Mouse (Mus musculus): ENCODE measurements around the gene Osbpl8. TPM values are rescaled to one million over a fixed set of nuclear protein-coding genes. Genes with fewer than 3 reads are reported as not detected.

Osbpl8 gene
- total and polyA plus RNA-seq, 2 experiments, result 3.7 to 30.0 TPM

DNA sequence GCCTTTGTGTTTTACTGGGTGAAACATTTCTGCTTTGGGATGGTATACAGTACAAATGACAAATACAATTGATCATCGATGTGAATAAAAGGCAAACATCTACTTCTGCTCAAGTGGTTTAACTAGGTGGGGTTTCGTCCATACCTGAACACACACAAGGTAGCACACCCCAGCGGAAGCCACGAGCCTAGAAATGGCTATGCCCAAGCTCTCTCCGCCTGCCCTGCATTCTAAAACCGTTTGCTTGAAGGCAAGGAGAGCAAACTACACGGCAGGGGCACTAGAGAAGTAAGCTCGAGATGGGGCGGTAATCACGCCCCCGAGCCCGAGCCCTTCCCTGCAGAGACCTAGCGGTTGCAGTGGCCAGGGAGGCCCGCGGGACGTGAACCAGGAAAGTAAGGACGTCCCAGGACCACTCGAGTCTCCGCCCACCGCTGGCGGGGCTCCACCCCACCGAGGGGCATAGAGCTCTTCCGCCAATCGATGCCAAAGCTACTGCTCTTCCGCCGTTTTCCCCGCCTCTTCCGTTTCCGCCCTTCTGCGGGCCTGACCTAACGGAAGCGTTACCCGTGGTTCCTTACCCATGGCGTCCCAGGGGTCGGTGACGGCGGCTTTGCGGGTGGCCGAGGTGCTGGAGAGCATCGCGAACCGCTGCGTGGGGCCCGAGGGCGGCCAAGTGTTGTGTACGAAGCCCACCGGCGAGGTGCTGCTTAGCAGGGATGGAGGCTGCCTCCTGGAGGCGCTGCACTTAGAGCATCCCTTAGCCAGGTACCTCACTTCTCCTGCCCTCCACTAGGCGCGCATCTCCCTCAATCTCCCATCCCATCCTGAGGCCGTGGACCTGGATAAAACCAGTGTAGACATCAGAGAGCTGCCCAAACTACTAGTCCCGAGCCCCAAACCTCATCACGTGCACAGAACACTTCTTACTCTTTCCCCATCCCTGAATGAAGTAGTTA lies 133.9 kb downstream of the Osbpl8 start, which contains the start of gene Bbs10:
Bbs10 (plus strand) TSS at position 540 of the 959 bp plus-strand sequence.
- H3K36me3 ChIP-seq (ENCODE audit: control insufficient read depth, insufficient read depth, low read length), result peaks cover 9% of the 10 kb centered on the region
- H3K4me1 ChIP-seq (ENCODE audit: control insufficient read depth, insufficient read depth, low read length), result peaks cover 12% of the 10 kb centered on the region
- H3K27me3 ChIP-seq (ENCODE audit: control insufficient read depth, insufficient read depth, low read length), result no peaks in the 10 kb centered on the region
- H3K79me2 ChIP-seq (ENCODE audit: control insufficient read depth, insufficient read depth, low read length), result no peaks in the 10 kb centered on the region
- TF ChIP-seq POLR2A (IDR thresholded peaks at IDR 0.05; ENCODE audit: extremely low read depth, insufficient read depth, low read length) (peak; percentile 51; the same call in 1 of the 2 replicates), CTCF (IDR thresholded peaks at IDR 0.05; ENCODE audit: low read depth, low read length) (peak; percentile 86)
- peak within 1 kb of the TSS; percentile 85 for H3K4me3 ChIP-seq (ENCODE audit: insufficient read depth, low read depth, low read length)
- H3K27ac ChIP-seq (replicated peaks; ENCODE audit: insufficient read depth, low read depth, low read length), result peak within 1 kb of the TSS; percentile 76
- DNase-seq (ENCODE audit: extremely low read depth, low read depth, low spot score), result peak; percentile 84
- H3K9ac ChIP-seq (ENCODE audit: low read depth, low read length), result peak within 1 kb of the TSS; percentile 82
- under 1% methylated on average over 53 of the region's 54 CpGs for WGBS

- Histone ChIP-seq H3K27ac (replicated peaks; ENCODE audit: insufficient read depth, low read depth, low read length) (0 out of 2 replicates have a peak overlapping the region, but pooled peaks have one; percentile 7), H3K9ac (ENCODE audit: low read depth, low read length) (no peak overlapping the region), H3K79me2 (ENCODE audit: control insufficient read depth, insufficient read depth, low read length) (no peaks in the 10 kb centered on the region), H3K4me1 (ENCODE audit: control insufficient read depth, insufficient read depth, low read length) (peaks cover 12% of the 10 kb centered on the region), H3K27me3 (ENCODE audit: control insufficient read depth, insufficient read depth, low read length) (no peaks in the 10 kb centered on the region), H3K4me3 (ENCODE audit: insufficient read depth, low read depth, low read length) (no peak overlapping the region), H3K36me3 (ENCODE audit: control insufficient read depth, insufficient read depth, low read length) (peaks cover 5% of the 10 kb centered on the region)
- DNase-seq (ENCODE audit: extremely low read depth, low read depth, low spot score), result peak; percentile 51
- TF ChIP-seq POLR2A (IDR thresholded peaks at IDR 0.05; ENCODE audit: extremely low read depth, insufficient read depth, low read length) (no peak), CTCF (IDR thresholded peaks at IDR 0.05; ENCODE audit: low read depth, low read length) (no peak)
- WGBS, result 66% methylated on average over 6 of the region's 6 CpGs
These were observed 135.0 kb downstream of the Osbpl8 start for GRCm38 (mm10) chr10:111299591-111299990.

GRCm38 (mm10) chr10:111301041-111301440 lies 136.5 kb downstream of the Osbpl8 start:
- Histone ChIP-seq H3K79me2 (ENCODE audit: control insufficient read depth, insufficient read depth, low read length) (no peaks in the 10 kb centered on the region), H3K36me3 (ENCODE audit: control insufficient read depth, insufficient read depth, low read length) (peaks cover 2% of the 10 kb centered on the region), H3K27ac (replicated peaks; ENCODE audit: insufficient read depth, low read depth, low read length) (no peak overlapping the region), H3K4me1 (ENCODE audit: control insufficient read depth, insufficient read depth, low read length) (peaks cover 16% of the 10 kb centered on the region), H3K9ac (ENCODE audit: low read depth, low read length) (no peak overlapping the region), H3K27me3 (ENCODE audit: control insufficient read depth, insufficient read depth, low read length) (no peaks in the 10 kb centered on the region), H3K4me3 (ENCODE audit: insufficient read depth, low read depth, low read length) (no peak overlapping the region)
- no peak for DNase-seq (ENCODE audit: extremely low read depth, low read depth, low spot score)
- TF ChIP-seq CTCF (IDR thresholded peaks at IDR 0.05; ENCODE audit: low read depth, low read length) (no peak), POLR2A (IDR thresholded peaks at IDR 0.05; ENCODE audit: extremely low read depth, insufficient read depth, low read length) (no peak)
- WGBS, result 93% methylated on average over 5 of the region's 5 CpGs

DNA sequence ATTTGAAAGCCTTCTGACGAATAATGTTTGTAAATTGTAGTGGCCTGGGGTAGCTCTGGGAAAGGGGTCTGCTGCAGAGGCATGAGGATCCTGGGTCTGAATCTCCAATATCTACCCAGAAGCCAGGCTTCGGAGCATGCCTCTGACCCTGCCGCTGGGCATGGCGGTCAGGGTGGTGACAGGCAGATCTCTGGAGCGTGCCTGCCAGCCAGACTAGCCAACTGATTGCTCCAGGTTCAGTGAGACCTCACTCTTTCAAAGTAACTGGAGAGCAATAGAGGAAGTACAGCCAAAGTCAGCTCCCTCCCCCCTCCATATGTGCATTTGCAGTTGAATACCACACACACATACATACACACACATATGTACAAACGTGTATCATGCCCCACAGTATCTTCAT lies 137.9 kb downstream of the Osbpl8 start:
- H3K4me1 ChIP-seq (ENCODE audit: control insufficient read depth, insufficient read depth, low read length), result peaks cover 16% of the 10 kb centered on the region
- 43% methylated on average over 6 of the region's 6 CpGs for WGBS
- no peak overlapping the region for H3K4me3 ChIP-seq (ENCODE audit: insufficient read depth, low read depth, low read length)
- no peak overlapping the region for H3K9ac ChIP-seq (ENCODE audit: low read depth, low read length)
- H3K36me3 ChIP-seq (ENCODE audit: control insufficient read depth, insufficient read depth, low read length), result peaks cover 2% of the 10 kb centered on the region
- DNase-seq (ENCODE audit: extremely low read depth, low read depth, low spot score), result peak; percentile 72
- TF ChIP-seq POLR2A (IDR thresholded peaks at IDR 0.05; ENCODE audit: extremely low read depth, insufficient read depth, low read length) (no peak), CTCF (IDR thresholded peaks at IDR 0.05; ENCODE audit: low read depth, low read length) (no peak)
- H3K27me3 ChIP-seq (ENCODE audit: control insufficient read depth, insufficient read depth, low read length), result no peaks in the 10 kb centered on the region
- peak overlapping the region; percentile 27 for H3K27ac ChIP-seq (replicated peaks; ENCODE audit: insufficient read depth, low read depth, low read length)
- H3K79me2 ChIP-seq (ENCODE audit: control insufficient read depth, insufficient read depth, low read length), result no peaks in the 10 kb centered on the region

GRCm38 (mm10) chr10:111308850-111309501 lies 144.4 kb downstream of the Osbpl8 start:
- WGBS, result 92% methylated on average over 13 of the region's 13 CpGs
- Histone ChIP-seq H3K4me3 (ENCODE audit: insufficient read depth, low read depth, low read length) (no peak overlapping the region), H3K4me1 (ENCODE audit: control insufficient read depth, insufficient read depth, low read length) (peaks cover 4% of the 10 kb centered on the region; the same call in 1 of the 2 replicates), H3K36me3 (ENCODE audit: control insufficient read depth, insufficient read depth, low read length) (no peaks in the 10 kb centered on the region), H3K27me3 (ENCODE audit: control insufficient read depth, insufficient read depth, low read length) (no peaks in the 10 kb centered on the region), H3K27ac (replicated peaks; ENCODE audit: insufficient read depth, low read depth, low read length) (no peak overlapping the region), H3K79me2 (ENCODE audit: control insufficient read depth, insufficient read depth, low read length) (no peaks in the 10 kb centered on the region), H3K9ac (ENCODE audit: low read depth, low read length) (no peak overlapping the region)
- no peak for TF ChIP-seq CTCF (IDR thresholded peaks at IDR 0.05; ENCODE audit: low read depth, low read length)
- TF ChIP-seq POLR2A (IDR thresholded peaks at IDR 0.05; ENCODE audit: extremely low read depth, insufficient read depth, low read length), result no peak
- no peak for DNase-seq (ENCODE audit: extremely low read depth, low read depth, low spot score)

All from liver, adult 2 months (tissue).